Mouse (Mus musculus): ENCODE results near the gene Prune2.

DNA sequence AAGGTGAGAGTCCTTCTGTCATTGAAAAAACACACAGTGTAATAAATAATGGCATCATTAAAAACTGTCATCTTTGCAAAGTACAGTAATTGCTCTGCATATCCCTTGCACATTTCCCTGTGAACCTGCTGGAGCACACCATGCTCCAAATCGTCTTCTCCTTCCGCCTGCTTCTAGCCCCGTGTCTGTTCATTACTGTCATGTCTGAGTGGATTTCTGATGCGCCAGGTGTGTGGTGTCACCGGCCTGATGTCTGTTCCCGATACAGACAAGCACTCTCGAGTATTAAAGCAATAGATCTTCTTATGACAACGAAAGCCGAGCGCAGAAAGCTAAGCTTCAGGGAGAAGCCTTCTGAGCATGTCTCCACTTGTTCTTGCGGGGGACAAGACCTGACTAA lies 32.1 kb downstream of the Prune2 start:
- TF ChIP-seq CTCF (IDR thresholded peaks at IDR 0.05; ENCODE audit: extremely low read depth, insufficient read depth, low read length) (no peak), POLR2A (IDR thresholded peaks at IDR 0.05; ENCODE audit: extremely low read depth, insufficient read depth, low read length) (no peak)
